Mouse (Mus musculus) E14TG2a.4 (cell line): ENCODE data around the gene Adgrl4.

ENCODE experiments used
- CTCF ChIP-seq: conservative IDR thresholded peaks from 2 replicates; pipeline ENCODE4 v1.5.1; 2014; ENCODE audit warnings: low read length
- NANOG ChIP-seq: IDR thresholded peaks from 2 replicates; pipeline ENCODE4 v1.6.1; 2014; ENCODE audit warnings: borderline replicate concordance, low read length, mixed read lengths
- POU5F1 ChIP-seq: IDR thresholded peaks from 2 replicates; pipeline ENCODE4 v1.6.1; 2014; ENCODE audit warnings: low read length, borderline replicate concordance

DNA sequence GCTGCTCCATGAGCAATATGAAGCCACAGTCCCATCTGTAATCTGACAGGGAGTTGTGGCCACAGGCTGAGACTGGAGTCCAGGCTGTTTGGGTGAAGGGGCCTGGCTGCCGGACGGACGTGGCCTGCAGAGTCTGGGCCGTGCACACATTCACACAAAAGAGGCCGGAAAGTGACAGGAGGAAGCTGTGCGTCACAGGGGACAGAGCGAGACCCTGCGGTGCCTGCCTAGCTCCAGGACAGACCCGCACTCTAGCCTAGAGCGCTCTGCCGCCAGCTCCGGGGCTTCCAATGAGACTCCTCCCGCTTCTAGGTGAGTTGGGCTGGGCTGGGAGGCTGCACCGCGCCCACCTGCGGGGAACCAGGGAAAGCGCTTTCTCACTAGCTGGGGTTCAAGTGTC lies at the start of gene Adgrl4:
- TF ChIP-seq CTCF (no peak), NANOG (no peak), POU5F1 (no peak)
